Mouse (Mus musculus) 416B (cell line): ENCODE results near the gene Sgsm2.
A peak's percentile ranks its signal among the peaks of the same experiment; 100 is the strongest.

Experiments
- DNase-seq: peaks from one replicate; pipeline ENCODE4 v3.0.0; 2011; ENCODE audit warnings: low read depth

The Sgsm2 gene

GRCm38 (mm10) chr11:74840739-74841138, 56.1 kb downstream of the Sgsm2 start:
- DNase-seq = no peak

DNA sequence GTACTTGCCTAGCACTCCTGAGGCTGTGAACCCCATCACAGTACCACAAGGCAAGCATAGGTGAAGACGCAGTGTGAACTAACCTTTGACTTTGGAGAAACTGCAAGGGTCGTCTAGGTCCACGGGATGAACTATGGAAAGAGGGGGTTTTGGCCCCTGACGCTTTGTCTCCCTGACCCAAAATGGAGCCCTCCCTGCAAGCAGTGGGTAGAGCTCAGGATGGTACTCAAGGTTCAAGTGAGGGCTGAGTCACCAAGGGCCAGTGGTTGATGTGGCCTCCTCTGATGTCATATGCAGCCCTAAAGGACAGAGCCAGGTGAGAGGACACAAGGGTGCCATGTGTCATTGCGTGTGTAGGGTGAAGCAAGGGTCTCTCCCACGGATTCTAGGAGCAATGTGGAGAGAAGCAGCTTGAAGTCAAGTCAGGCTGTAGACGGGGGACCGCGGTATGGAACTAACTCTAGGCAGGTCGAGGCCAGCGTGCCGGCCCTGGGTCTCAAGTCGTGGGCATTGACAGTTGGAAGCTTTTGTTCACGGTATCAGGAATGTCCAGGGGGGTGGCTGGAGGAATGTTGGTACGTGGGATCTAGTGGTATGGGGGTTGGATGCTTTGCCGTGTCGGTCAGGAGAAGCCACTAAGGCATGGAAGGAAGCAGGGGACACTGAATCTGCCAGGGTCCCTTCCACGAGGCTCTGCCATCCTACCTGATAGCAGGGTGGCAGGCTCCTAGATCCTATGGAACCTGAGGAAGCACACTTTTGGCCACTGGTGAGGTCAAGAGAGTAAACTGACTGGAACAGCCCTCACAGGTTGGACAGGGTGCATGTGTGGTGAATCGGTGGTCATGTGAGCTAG, 56.8 kb downstream of the Sgsm2 start:
- DNase-seq = no peak

GRCm38 (mm10) chr11:74838971-74839370, 57.9 kb downstream of the Sgsm2 start:
- DNase-seq = peak; percentile 96

- peak; percentile 97 for DNase-seq
Measured at GRCm38 (mm10) chr11:74838441-74838840, 58.4 kb downstream of the Sgsm2 start.

GRCm38 (mm10) chr11:74837694-74838431, 59.0 kb downstream of the Sgsm2 start:
- peak; percentile 97 for DNase-seq

DNA sequence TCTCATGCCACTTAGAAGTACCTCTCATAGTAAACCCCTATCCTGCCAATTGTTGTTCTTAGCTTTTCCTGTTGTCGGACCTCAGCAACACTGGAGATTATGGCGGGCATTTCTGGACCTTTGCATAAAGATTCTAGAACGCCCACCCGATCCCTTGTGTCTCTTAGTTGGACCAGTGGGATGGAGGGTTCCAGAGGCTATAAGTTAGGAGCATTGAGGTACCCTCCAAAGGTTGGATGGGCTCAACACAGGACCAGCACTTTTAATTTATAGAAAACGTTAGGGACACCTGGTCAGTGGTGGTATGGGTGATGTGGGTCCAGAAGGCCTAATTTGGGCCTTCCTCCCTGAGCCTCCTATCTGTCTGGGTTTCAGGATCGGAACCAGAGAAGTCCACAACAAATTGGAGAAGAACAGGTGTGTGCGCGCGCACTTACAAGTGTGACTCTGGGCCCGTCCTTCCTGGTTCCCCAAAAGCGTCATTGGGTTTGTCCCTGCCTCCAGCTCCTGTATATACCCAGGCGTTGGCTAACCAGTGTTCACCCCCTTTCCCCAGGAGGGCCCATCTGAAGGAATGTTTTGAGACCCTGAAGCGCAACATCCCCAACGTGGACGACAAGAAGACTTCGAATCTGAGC, 59.7 kb downstream of the Sgsm2 start:
- DNase-seq = no peak

DNA sequence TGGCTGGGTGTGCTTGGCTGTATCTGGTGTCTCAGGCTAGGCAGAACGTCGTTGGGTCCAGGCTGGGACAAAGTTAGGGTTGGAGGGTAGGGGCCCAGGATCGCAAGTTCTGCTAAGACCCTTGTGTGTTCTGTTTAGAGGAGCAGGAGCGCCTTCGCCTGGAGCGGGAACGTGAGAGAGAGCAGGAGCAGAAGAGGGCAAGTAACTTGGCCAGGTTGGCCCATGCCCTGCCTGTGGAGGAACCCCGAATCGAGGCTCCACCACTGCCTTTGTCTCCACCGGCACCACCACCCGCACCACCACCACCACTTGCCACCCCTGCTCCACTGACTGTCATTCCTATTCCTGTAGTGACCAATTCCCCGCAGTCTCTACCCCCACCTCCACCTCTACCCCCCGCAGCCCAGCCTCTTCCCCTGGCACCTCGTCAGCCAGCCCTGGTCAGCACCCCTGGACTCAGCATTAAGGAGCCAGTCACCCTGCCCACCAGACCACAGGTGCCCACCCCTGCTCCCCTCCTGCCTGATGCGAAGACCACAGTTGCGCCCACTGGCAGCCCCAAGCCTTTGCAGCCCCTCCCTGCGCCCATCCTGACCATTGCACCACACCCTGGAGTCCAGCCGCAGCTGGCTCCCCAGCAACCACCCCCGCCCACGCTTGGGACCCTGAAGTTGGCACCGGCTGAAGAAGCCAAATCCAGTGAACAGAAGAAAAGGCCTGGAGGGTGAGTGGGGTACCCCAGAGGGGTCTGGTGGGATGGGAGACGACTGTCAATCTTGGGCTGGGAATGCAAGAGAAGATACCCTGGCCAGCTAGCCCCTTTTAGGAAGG, 60.4 kb downstream of the Sgsm2 start:
- DNase-seq = no peak

DNA sequence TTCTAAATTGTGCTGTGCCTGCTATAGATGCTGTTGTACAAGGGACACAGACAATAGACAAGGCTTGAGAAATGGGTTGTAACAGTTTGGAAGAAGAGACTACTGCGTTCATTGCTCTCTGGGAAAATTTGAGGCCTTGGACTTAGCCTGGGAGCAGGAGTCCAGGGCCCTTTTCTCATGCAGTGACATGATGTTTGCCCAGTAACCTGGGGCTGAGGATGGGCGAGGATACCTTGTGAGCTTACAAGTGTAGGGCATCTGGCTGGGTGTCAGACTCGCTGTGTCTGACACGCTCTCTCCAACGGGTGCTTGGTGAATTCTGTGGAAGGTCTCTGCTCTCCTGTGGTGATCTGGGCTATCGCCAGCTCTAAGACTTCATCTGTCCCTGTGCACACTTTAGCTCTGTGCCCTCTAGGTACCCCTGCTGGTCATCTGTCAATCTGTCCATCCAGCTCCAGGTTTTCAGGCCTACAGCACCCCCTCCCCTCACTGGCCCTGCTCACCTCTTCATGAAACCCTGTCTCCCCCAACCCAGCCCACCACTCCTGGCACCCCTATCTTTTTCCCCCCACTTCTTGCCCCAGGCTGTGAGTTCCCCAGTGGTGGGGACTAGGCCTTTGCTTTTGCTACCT, 61.2 kb downstream of the Sgsm2 start:
- DNase-seq = no peak

- DNase-seq = no peak
Measured at GRCm38 (mm10) chr11:74834650-74835277, 62.1 kb downstream of the Sgsm2 start.

DNA sequence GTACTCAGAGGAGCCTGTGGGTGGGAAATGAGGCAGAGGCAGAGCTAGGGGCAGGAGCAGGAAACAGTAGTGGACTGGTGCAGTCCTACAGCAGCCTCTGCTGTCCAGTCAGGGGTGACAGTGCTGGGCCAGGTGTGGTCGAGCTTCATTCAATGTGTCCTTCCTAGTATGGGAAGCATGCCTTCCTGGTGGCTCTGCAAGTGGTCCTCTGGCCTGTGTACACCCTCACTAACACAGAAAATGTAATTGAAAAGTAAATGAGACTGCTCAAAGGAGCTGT, 62.6 kb downstream of the Sgsm2 start:
- DNase-seq = no peak

DNA sequence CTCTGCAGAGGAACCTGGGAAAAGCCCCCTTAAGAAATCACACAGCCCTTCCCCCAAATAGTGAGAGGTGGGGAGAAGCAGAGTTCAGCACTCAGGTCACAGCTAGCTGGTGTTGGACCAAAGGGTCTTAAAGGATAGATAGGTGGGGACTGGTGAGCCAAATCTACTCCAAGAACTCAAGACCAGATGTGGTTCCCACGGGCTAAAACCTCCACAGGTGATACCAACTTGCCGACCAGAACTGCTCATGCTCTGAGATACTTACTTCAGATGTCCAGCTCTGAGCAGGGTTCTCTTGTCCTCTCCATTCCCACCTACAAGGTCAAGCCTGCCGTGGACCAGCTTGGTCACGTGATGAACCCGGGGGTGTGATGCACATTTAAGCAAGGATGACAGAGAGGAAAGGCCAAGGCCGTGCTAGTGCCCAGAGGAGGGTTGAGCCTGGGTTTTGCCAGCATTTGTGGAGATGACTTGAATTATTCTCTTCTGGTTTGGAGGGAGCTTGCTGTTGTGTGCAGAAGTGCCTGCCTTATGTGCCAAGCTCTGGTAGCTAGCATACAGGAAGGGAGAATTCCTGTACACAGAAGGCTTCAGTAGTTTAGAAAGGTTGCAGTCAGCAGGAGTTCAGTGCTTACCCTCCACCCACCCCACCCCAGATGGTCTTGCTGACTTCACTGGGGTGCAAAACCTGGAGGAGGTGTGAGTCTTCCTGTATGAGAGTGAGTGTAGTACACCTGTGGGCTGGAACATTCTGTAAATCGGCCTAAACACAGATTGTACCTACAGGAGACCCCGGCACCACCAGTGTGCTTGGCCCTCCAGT, 63.1 kb downstream of the Sgsm2 start:
- peak; percentile 48 for DNase-seq

GRCm38 (mm10) chr11:74832503-74833143, 64.2 kb downstream of the Sgsm2 start:
- DNase-seq = peak; percentile 95

GRCm38 (mm10) chr11:74831606-74832451, 65.0 kb downstream of the Sgsm2 start:
- peak; percentile 99 for DNase-seq

- no peak for DNase-seq
Measured at GRCm38 (mm10) chr11:74831191-74831605, 65.7 kb downstream of the Sgsm2 start.

GRCm38 (mm10) chr11:74830256-74831161, 66.4 kb downstream of the Sgsm2 start, which contains the start of gene Mnt:
TSS of gene Mnt (plus strand) at chr11:74830920.
- peak; percentile 100 for DNase-seq

DNA sequence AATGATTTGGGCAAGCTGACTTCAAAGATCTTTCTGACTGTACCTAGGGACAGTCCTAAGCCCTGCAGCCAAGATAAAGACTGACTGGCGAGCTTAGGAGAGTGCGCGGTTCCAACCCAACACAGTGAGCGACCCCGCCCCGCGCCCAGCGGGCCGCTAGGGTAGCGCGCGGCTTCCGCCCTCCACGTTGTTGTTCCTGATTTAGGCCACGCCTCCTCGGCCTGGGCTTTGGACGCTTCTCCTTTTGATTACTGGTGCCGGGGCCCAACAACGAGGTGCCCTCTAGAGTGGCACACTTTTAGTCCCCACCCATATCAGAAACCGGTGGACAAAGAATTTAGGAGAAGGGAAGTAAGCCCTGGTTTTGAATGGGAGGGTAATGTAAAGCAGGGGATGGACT, 67.0 kb downstream of the Sgsm2 start:
- DNase-seq = peak; percentile 93

GRCm38 (mm10) chr11:74828965-74829550, 67.8 kb downstream of the Sgsm2 start:
- DNase-seq = no peak
